Mouse (Mus musculus) stomach, postnatal 0 days (tissue): ENCODE measurements around the gene Ndufa4. TPM values are rescaled to one million over a fixed set of nuclear protein-coding genes. Genes with fewer than 3 reads are reported as not detected.
A peak's percentile ranks its signal among the peaks of the same experiment; 100 is the strongest.

ENCODE experiments used
- ATAC-seq: fragments of 200-750 bp; cut with Nextera tagmentation; 2 replicates; pipeline ENCODE4 v1.8.0; 2017; ENCODE audit not compliant: low FRiP score, low TSS enrichment
- DNase-seq: peaks from one replicate; pipeline ENCODE4 v3.0.0-alpha.2; 2016; ENCODE audit warnings: low spot score
- H3K27ac ChIP-seq: fragments of 300-500 bp; sonication (generic); replicated peaks from 2 replicates; pipeline ENCODE4 v1.5.1; 2014; ENCODE audit warnings: mild to moderate bottlenecking, control low read depth
- H3K27me3 ChIP-seq: fragments of 300-500 bp; sonication (generic); 2 replicates; pipeline ENCODE4 v1.6.1; 2014; ENCODE audit warnings: low read length; ENCODE audit not compliant: control insufficient read depth, insufficient read depth
- H3K36me3 ChIP-seq: fragments of 300-500 bp; sonication (generic); 2 replicates; pipeline ENCODE4 v1.6.1; 2014; ENCODE audit warnings: low read length, mixed read lengths; ENCODE audit not compliant: control insufficient read depth, insufficient read depth
- H3K4me1 ChIP-seq: fragments of 300-500 bp; sonication (generic); replicated peaks from 2 replicates; pipeline ENCODE4 v1.6.1; 2014; ENCODE audit warnings: antibody characterized with exemption; ENCODE audit not compliant: control insufficient read depth, insufficient read depth
- H3K4me2 ChIP-seq: fragments of 300-500 bp; sonication (generic); replicated peaks from 2 replicates; pipeline ENCODE4 v1.6.1; 2014; ENCODE audit warnings: low read depth, mild to moderate bottlenecking, control low read depth, moderate library complexity
- H3K4me3 ChIP-seq: fragments of 300-500 bp; sonication (generic); 2 replicates; pipeline ENCODE4 v1.5.1; 2014; ENCODE audit warnings: low read depth, low read length, control low read depth
- H3K9ac ChIP-seq: fragments of 300-500 bp; sonication (generic); 2 replicates; pipeline ENCODE4 v1.6.1; 2014; ENCODE audit warnings: mild to moderate bottlenecking, low read length, control low read depth, mixed read lengths
- H3K9me3 ChIP-seq: fragments of 300-500 bp; sonication (generic); 2 replicates; pipeline ENCODE4 v1.6.1; 2016; ENCODE audit warnings: low read length; ENCODE audit not compliant: control insufficient read depth
- CTCF ChIP-seq: IDR thresholded peaks from 2 replicates; pipeline ENCODE4 v1.5.1; 2016; ENCODE audit warnings: antibody characterized with exemption, low read depth, mild to moderate bottlenecking, moderate library complexity
- EP300 ChIP-seq: optimal IDR thresholded peaks from 2 replicates; pipeline ENCODE3; 2016; ENCODE audit warnings: antibody characterized with exemption
- WGBS: fragments of 180-500 bp; shearing (Covaris S2); extraction: QIAGEN DNeasy Blood & Tissue Kit; methylation state at CpG from one replicate; pipeline ENCODE4 v1.1.7; 2014; 5-methylcytosine and 5-hydroxymethylcytosine counted together
- polyA plus RNA-seq: library from polyadenylated mRNA; unstranded; fragments of >200 nt; fragmentation: Nextera tagmentation; extraction: Ambion mirVana; gene quantifications from 2 replicates; pipeline ENCODE4 v1.2.1, GENCODE M21; 2015

Gene Ndufa4
- polyA plus RNA-seq: 1,446 and 1,474 TPM in 2 replicates

DNA sequence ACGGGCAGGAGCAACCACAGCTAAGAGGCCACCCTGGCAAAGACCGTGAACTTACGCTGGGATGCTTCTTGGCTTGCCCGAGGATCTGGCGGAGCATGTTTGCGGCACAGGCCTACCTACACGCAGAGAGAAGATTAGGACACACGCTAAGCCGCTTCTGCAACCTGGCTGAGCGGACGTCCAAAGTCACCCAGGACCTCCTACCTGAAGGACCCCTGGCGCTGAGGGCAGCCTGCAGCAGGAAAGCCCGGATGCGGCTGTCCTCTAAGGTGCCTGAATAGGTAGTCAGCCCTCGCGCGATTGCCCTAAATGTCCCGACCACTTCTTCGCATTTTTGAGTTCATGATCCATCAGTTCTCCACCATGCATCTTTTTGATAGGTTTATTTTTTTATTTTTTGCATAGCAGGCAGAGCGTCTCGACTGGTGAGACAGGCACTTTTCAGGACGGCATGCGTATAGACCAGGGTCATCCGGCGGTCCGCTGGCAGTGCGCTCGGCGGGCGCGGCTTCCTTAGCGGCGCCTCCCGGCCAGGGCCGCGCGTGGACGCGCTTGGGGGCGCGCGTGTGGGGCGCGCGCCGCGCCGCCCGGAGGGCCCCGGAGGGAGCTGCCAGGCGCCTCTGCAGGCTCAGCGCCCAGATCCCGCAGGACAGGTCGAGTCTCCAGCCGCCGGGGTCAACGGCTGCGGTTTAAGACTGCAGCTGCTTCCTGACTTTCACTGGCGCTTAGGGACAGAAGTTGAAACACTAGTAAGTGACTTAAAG is at the start of gene Ndufa4, which contains the start of gene Phf14:
Ndufa4 (minus strand) TSS at position 229 of the 764 bp plus-strand sequence.
Phf14 (plus strand) TSS at position 541 of the 764 bp plus-strand sequence.
- Histone ChIP-seq H3K36me3 (no peaks in the 10 kb centered on the region; the same call in 1 of the 2 replicates), H3K9me3 (no peaks in the 10 kb centered on the region), H3K9ac (peak within 1 kb of the TSS; percentile 95), H3K27me3 (no peaks in the 10 kb centered on the region), H3K4me1 (no peaks in the 10 kb centered on the region; the same call in 1 of the 2 replicates), H3K4me3 (peak within 1 kb of the TSS; percentile 79), H3K27ac (peak within 1 kb of the TSS; percentile 92), H3K4me2 (peak within 1 kb of the TSS; percentile 70)
- peak; percentile 93 for DNase-seq
- peak; percentile 99 for ATAC-seq
- WGBS: under 1% methylated on average over 56 of the region's 59 CpGs
- TF ChIP-seq EP300 (peak; percentile 95), CTCF (no peak; the same call in 1 of the 2 replicates)

DNA sequence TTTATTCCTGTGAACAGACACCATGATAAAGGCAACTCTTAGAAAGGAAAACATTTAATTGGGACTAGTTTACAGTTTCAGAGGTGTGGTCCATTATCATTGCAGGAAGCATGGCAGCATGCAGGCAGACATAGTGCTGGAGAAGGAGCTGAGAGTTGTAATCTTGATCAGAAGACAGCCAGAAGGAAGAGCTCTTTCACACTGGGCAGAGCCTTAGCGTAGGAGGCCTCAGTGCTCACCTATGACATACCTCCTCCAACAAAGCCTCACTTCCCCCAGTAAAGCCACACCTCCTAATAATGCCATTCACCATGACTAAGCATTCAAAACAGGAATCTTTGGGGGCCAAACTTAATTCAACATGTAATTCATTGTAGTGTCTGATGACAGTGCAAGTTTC is 40.8 kb upstream of the Ndufa4 start:
- no peaks in the 10 kb centered on the region for H3K4me1 ChIP-seq
- no peak overlapping the region for H3K4me3 ChIP-seq
- no peak overlapping the region for H3K4me2 ChIP-seq
- H3K36me3 ChIP-seq: no peaks in the 10 kb centered on the region
- H3K9ac ChIP-seq: no peak overlapping the region
- no peak for ATAC-seq
- DNase-seq: no peak
- H3K9me3 ChIP-seq: no peaks in the 10 kb centered on the region
- TF ChIP-seq CTCF (no peak), EP300 (no peak)
- no peaks in the 10 kb centered on the region for H3K27me3 ChIP-seq
- no peak overlapping the region for H3K27ac ChIP-seq
- 67% methylated on average over 1 of the region's 1 CpGs for WGBS

DNA sequence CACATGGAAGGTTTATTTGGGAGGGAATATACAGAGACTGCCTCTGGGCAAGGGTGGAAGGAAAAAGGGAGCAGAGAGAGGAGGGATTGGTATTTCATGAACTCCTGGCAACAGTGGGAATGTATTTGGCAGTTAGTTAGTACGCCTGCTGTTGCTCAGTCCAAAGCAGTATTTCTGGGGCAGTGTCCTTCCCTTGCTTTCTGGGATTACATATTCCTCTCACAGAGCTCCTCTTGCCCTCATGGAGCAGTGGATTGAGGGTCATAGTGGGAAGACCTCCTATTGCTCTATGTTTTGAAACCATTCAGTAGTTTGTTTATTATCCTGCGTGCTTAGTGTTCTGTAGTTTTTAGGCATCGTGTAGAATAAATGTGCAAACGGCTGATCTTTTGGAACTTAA is 34.8 kb upstream of the Ndufa4 start:
- Histone ChIP-seq H3K36me3 (no peaks in the 10 kb centered on the region), H3K27ac (no peak overlapping the region), H3K9ac (no peak overlapping the region), H3K9me3 (no peaks in the 10 kb centered on the region), H3K27me3 (no peaks in the 10 kb centered on the region), H3K4me3 (no peak overlapping the region), H3K4me1 (no peaks in the 10 kb centered on the region), H3K4me2 (no peak overlapping the region)
- no peak for DNase-seq
- no peak for ATAC-seq
- WGBS: 89% methylated on average over 4 of the region's 4 CpGs
- TF ChIP-seq EP300 (no peak), CTCF (no peak)

DNA sequence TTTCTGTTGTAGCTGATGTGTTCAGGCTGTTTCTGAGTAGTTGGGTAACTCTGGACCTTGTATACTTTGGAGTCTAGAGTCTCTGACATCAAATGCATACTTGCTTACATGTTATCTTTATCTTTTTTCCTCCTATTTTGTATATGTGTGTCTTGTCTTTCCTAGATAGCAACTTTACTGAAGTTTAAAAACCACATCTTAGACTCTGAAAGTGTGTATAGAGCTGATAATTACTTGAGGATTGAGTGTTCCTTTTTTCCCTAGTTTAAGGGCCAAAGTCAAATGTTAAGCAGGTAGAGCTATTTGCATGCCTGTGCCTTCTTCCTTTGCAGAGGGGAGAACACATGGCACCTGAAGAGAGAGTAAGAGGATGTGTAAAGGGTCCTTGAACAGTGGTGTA is 33.6 kb upstream of the Ndufa4 start:
- no peak overlapping the region for H3K4me2 ChIP-seq
- H3K9me3 ChIP-seq: no peaks in the 10 kb centered on the region
- no peak overlapping the region for H3K27ac ChIP-seq
- no peak overlapping the region for H3K4me3 ChIP-seq
- no peak for TF ChIP-seq CTCF
- no peak for TF ChIP-seq EP300
- no peak for ATAC-seq
- H3K36me3 ChIP-seq: no peaks in the 10 kb centered on the region
- no peaks in the 10 kb centered on the region for H3K27me3 ChIP-seq
- H3K4me1 ChIP-seq: no peaks in the 10 kb centered on the region
- DNase-seq: no peak
- H3K9ac ChIP-seq: no peak overlapping the region

DNA sequence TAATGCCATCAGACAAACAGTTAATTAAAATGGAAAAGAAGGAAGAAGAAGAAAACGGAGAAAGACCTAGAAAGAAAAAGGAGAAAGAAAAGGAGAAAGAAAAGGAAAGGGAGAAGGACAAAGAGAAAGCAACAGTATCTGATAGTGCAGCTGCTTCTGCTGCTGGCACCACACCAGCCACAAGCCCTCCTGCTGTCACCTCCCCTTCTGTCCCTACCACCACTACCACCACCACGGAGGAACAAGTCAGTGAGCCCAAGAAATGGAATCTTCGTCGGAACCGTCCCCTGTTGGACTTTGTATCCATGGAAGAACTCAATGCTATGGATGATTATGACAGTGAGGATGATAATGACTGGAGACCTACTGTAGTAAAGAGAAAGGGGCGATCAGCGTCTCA is 26.1 kb upstream of the Ndufa4 start:
- 96% methylated on average over 7 of the region's 7 CpGs for WGBS
- no peaks in the 10 kb centered on the region for H3K36me3 ChIP-seq
- H3K4me3 ChIP-seq: no peak overlapping the region

DNA sequence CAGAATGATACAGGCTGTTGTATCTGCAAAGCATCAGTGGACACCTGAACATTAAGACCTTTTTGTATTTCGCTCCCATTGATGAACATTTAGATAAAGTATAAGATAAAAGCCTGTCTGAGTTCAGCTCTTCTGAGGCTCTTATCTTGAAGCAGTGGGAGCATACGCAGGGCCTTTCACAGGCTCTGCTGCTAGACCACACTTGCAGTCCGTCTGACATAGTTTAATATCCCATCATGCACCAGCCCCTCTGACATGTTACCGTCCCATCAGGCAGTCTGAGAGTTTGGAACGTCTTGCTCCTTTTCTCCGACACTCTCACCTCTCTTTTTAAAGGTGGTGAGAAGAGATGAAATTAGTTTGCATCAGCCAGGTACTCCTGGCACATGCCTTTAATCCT is 20.2 kb upstream of the Ndufa4 start:
- Histone ChIP-seq H3K4me3 (no peak overlapping the region), H3K27me3 (no peaks in the 10 kb centered on the region), H3K9me3 (no peaks in the 10 kb centered on the region), H3K4me1 (0 out of 2 replicates have a peak, but pooled peaks cover 5% of the 10 kb centered on the region), H3K4me2 (no peak overlapping the region; the same call in 1 of the 2 replicates), H3K9ac (no peak overlapping the region), H3K27ac (no peak overlapping the region), H3K36me3 (no peaks in the 10 kb centered on the region)
- TF ChIP-seq CTCF (no peak), EP300 (no peak)
- DNase-seq (no peak), ATAC-seq (no peak)
- 69% methylated on average over 6 of the region's 6 CpGs for WGBS

More for the DNA sequence above, 26.1 kb upstream of the Ndufa4 start:
- ATAC-seq (no peak), DNase-seq (no peak)
- no peak overlapping the region for H3K4me2 ChIP-seq
- no peak overlapping the region for H3K9ac ChIP-seq
- no peaks in the 10 kb centered on the region for H3K27me3 ChIP-seq
- no peaks in the 10 kb centered on the region for H3K9me3 ChIP-seq
- TF ChIP-seq EP300 (no peak), CTCF (no peak)
- no peak overlapping the region for H3K27ac ChIP-seq
- H3K4me1 ChIP-seq: no peaks in the 10 kb centered on the region
